Mouse (Mus musculus) midbrain, embryonic 11.5 days (tissue): ENCODE results near the gene Khk. TPM values are rescaled to one million over a fixed set of nuclear protein-coding genes. Genes with fewer than 3 reads are reported as not detected.
A peak's percentile ranks its signal among the peaks of the same experiment; 100 is the strongest.

Experiments
- ATAC-seq: fragments of 200-750 bp; cut with Nextera tagmentation; 2 replicates; pipeline ENCODE4 v1.8.0; 2017; ENCODE audit warnings: moderate TSS enrichment, moderate library complexity; ENCODE audit not compliant: low FRiP score
- DNase-seq: peaks from one replicate; pipeline ENCODE4 v3.0.0; 2015; ENCODE audit warnings: low spot score; ENCODE audit errors: missing footprints
- H3K27ac ChIP-seq: fragments of 300-500 bp; sonication (generic); 2 replicates; pipeline ENCODE4 v1.5.1; 2014; ENCODE audit warnings: low read depth, low read length
- H3K27me3 ChIP-seq: fragments of 300-500 bp; sonication (generic); 2 replicates; pipeline ENCODE4 v1.6.1; 2014; ENCODE audit warnings: mild to moderate bottlenecking, low read length, moderate library complexity, mixed read lengths; ENCODE audit not compliant: control insufficient read depth, insufficient read depth
- H3K36me3 ChIP-seq: fragments of 300-500 bp; sonication (generic); 2 replicates; pipeline ENCODE4 v1.6.1; 2014; ENCODE audit warnings: mild to moderate bottlenecking, low read length, moderate library complexity, mixed read lengths; ENCODE audit not compliant: control insufficient read depth, insufficient read depth
- H3K4me1 ChIP-seq: fragments of 300-500 bp; sonication (generic); 2 replicates; pipeline ENCODE4 v1.6.1; 2014; ENCODE audit warnings: low read length; ENCODE audit not compliant: control insufficient read depth, insufficient read depth
- H3K4me2 ChIP-seq: fragments of 300-500 bp; sonication (generic); 2 replicates; pipeline ENCODE4 v1.6.1; 2014; ENCODE audit warnings: mild to moderate bottlenecking, moderate library complexity
- H3K4me3 ChIP-seq: fragments of 300-500 bp; sonication (generic); 2 replicates; pipeline ENCODE4 v1.5.1; 2014; ENCODE audit warnings: low read depth, low read length
- H3K9ac ChIP-seq: fragments of 300-500 bp; sonication (generic); 2 replicates; pipeline ENCODE4 v1.6.1; 2014; ENCODE audit warnings: low read length
- H3K9me3 ChIP-seq: fragments of 300-500 bp; sonication (generic); 2 replicates; pipeline ENCODE4 v1.6.1; 2016; ENCODE audit warnings: low read length; ENCODE audit not compliant: control insufficient read depth
- WGBS: fragments of 180-500 bp; shearing (Covaris S2); extraction: QIAGEN DNeasy Blood & Tissue Kit; methylation state at CpG from one replicate; pipeline ENCODE4 v1.1.7; 2014; 5-methylcytosine and 5-hydroxymethylcytosine counted together
- polyA plus RNA-seq: library from polyadenylated mRNA; unstranded; fragments of >200 nt; fragmentation: Nextera tagmentation; extraction: Ambion mirVana; gene quantifications from 2 replicates; pipeline ENCODE4 v1.2.1, GENCODE M21; 2014

The Khk gene
- polyA plus RNA-seq, 1 experiment from 2014 or later: 6.9 TPM

DNA sequence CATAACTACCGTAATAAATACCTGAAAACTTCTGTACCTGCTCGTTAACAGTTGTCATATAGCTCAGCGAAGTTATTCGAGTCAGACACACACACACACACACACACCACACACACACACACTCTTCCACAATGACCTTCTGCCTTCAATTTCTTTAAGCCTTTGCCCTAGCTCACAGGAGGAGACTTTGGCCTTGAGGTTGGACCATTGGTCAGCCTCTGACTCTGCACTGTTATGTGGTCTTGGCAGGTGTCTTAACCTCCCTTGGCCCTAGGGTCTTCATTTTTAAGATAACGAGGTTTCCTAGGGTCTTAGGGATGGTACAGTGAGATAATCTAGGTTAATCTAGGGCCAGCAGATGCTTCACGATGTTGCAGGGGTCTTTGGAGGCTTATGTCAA, 23.1 kb downstream of the Khk start:
- H3K9me3 ChIP-seq: no peaks in the 10 kb centered on the region
- no peak overlapping the region; the same call in 1 of the 2 replicates for H3K4me2 ChIP-seq
- ATAC-seq (no peak), DNase-seq (no peak)
- no peaks in the 10 kb centered on the region for H3K36me3 ChIP-seq
- H3K4me1 ChIP-seq: peaks cover 6% of the 10 kb centered on the region
- 88% methylated on average over 6 of the region's 6 CpGs for WGBS
- no peak overlapping the region for H3K27ac ChIP-seq
- no peak overlapping the region for H3K4me3 ChIP-seq
- H3K27me3 ChIP-seq: peaks cover 8% of the 10 kb centered on the region
- H3K9ac ChIP-seq: 0 out of 2 replicates have a peak overlapping the region, but pooled peaks have one; percentile 12

DNA sequence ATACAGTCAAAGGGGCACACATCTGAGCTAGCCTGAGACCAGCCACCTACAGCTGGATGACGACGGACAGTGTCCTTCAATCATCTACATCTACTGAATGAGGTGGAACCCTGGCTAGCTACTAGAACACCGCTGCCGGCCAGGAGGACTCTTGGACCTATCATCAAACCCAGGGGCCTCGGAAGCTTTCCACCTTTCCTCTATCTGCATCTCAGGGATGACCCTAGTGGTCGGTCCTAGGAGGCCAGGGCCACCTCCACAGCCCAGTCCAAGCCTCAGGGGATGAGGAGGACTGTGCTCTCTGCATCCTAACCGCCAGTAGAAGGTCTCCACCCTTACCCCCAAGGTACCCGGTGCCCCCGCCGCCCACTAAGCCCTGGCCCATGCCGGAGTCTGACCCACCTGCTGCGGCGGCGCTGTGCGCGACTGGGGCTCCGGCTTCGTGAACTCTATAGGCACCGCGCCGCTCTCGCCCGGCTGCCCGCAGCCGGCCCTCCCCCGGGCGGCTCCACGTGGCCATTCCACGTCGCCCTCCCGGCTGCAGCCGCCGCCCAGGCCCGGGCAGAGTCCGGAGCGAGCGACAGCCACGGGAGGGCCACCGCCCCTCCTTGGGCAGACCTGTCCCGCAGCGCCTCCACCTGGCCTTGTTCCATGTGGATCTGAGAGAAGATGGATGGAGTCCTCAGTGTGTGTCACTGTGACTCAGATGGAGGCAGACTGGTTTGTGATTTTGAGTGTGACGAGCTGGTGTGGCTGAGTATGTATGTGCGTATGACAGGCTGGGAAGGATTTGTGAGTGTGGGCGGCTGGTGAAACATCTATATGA, 23.9 kb downstream of the Khk start, which contains the start of gene Cgref1:
Cgref1 (minus strand) TSS at position 636 of the 826 bp plus-strand sequence.
- DNase-seq (peak; percentile 90), ATAC-seq (peak; percentile 45)
- Histone ChIP-seq H3K9me3 (no peaks in the 10 kb centered on the region), H3K4me1 (peaks cover 10% of the 10 kb centered on the region), H3K4me3 (peak within 1 kb of the TSS; percentile 40), H3K27ac (no peak within 1 kb of the TSS), H3K36me3 (no peaks in the 10 kb centered on the region), H3K9ac (peak within 1 kb of the TSS; percentile 75), H3K27me3 (peaks cover 8% of the 10 kb centered on the region), H3K4me2 (peak within 1 kb of the TSS; percentile 81)
- 6% methylated on average over 44 of the region's 44 CpGs for WGBS

DNA sequence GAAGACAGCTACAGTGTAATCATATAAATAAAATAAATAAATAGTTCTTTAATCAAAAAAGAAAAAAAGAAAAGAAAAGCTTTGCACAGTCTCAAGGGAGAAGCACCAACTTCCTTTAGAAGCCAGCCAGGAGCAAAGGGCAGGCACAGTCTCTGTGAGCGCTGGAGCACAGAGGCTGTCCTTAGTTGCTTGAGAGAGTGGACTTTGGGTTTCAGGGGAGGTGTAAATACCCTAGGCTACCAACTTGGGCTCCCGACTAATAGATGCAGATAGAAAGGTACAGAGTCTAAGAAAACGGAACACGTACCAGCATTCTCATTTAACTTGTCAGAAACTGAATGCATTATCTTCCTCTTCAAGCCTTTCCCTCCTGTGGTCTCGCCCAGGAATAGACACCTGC, 27.4 kb downstream of the Khk start:
- Histone ChIP-seq H3K27ac (no peak overlapping the region), H3K36me3 (no peaks in the 10 kb centered on the region; the same call in 1 of the 2 replicates), H3K9me3 (no peaks in the 10 kb centered on the region), H3K4me3 (no peak overlapping the region), H3K4me1 (peaks cover 14% of the 10 kb centered on the region), H3K4me2 (no peak overlapping the region), H3K27me3 (peaks cover 8% of the 10 kb centered on the region), H3K9ac (no peak overlapping the region)
- WGBS: 75% methylated on average over 5 of the region's 5 CpGs
- ATAC-seq (no peak), DNase-seq (no peak)

DNA sequence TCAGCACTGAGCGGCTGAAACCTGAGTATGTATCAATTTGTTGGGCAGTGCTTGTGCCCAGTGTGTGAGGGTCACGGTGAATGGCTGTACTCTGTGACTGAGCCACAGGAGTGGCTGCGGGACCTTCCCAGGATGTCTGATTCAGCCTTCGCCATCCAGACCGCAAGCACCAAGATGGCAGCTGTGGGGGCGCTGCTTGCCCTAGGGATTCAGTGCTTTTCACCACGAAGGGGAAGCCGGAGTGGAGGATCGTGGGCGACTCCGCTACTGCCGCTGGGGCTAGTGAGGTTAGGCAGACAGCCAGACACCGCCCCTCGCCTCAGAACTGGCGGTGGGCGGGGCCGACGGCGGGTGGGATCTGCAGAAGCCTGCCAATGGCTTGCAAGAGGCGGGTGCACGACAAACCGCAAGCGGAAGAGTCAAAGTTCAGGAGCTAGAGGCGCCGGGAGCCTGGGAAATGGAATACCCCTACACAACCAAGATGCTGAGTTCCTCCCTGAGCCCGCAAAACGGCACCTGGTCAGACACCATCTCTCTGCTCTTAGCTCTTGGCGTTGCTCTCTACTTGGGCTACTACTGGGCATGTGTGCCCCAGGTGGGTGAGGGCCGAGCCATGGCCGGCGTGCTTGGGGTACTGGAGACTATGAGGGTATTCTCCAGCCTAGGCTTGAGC, 28.6 kb downstream of the Khk start:
- peaks cover 14% of the 10 kb centered on the region for H3K4me1 ChIP-seq
- H3K9me3 ChIP-seq: no peaks in the 10 kb centered on the region
- peaks cover 7% of the 10 kb centered on the region for H3K27me3 ChIP-seq
- H3K27ac ChIP-seq: peak overlapping the region; percentile 48; the same call in 1 of the 2 replicates
- ATAC-seq (peak; percentile 93), DNase-seq (peak; percentile 98)
- WGBS: under 1% methylated on average over 31 of the region's 31 CpGs
- peak overlapping the region; percentile 66 for H3K9ac ChIP-seq
- H3K4me2 ChIP-seq: peak overlapping the region; percentile 83
- H3K36me3 ChIP-seq: peaks cover 5% of the 10 kb centered on the region; the same call in 1 of the 2 replicates
- H3K4me3 ChIP-seq: peak overlapping the region; percentile 57

DNA sequence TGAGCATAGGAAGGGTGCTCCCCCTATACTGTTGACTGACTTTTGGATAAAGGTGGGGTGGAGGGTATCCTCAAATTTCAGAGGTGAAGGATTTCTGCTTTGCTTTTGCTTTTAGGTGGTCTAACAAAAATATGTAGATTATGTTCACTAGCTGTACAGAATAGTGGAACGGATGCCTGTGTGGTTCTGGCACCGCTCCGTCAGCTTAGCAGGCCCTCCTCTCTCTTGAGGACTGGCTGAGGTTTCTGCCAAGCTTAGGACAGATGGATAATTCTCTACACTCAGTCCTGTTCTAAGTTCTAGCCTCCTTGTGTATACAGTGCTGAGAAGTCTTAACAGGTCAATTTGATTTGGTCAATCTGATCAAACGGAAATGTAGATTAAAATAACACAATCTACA, 29.2 kb downstream of the Khk start:
- H3K4me1 ChIP-seq: peaks cover 10% of the 10 kb centered on the region
- 0 out of 2 replicates have a peak, but pooled peaks cover 2% of the 10 kb centered on the region for H3K27me3 ChIP-seq
- no peak overlapping the region for H3K27ac ChIP-seq
- no peaks in the 10 kb centered on the region for H3K9me3 ChIP-seq
- WGBS: 74% methylated on average over 4 of the region's 4 CpGs
- peak overlapping the region; percentile 66; the same call in 1 of the 2 replicates for H3K9ac ChIP-seq
- peak overlapping the region; percentile 83 for H3K4me2 ChIP-seq
- peak overlapping the region; percentile 57 for H3K4me3 ChIP-seq
- no peak for DNase-seq
- H3K36me3 ChIP-seq: peaks cover 10% of the 10 kb centered on the region; the same call in 1 of the 2 replicates
- ATAC-seq: no peak

DNA sequence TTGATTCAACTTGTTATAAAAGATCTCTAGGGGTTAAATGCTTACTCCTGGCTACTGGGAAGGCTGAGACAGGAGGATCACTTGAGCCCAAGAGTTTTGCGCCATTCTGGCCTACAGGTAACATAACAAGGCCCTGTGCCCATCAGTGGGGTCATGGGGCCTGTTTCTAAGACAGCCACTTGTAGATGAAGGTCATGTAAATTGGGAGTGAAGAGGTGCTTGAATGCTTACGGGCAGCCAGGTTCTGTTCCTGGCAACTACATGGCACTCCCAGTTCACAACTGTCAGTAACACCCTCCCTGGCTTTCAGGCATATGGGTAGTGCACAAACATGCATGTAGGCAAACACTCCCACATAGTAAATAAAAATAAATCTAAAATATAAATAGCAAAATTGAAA, 29.7 kb downstream of the Khk start:
- Histone ChIP-seq H3K27me3 (0 out of 2 replicates have a peak, but pooled peaks cover 2% of the 10 kb centered on the region), H3K4me2 (no peak overlapping the region), H3K4me3 (no peak overlapping the region), H3K9ac (no peak overlapping the region), H3K9me3 (no peaks in the 10 kb centered on the region), H3K4me1 (peaks cover 8% of the 10 kb centered on the region), H3K36me3 (peaks cover 10% of the 10 kb centered on the region; the same call in 1 of the 2 replicates), H3K27ac (no peak overlapping the region)
- DNase-seq: no peak
- no peak for ATAC-seq
- WGBS: 91% methylated on average over 2 of the region's 2 CpGs

DNA sequence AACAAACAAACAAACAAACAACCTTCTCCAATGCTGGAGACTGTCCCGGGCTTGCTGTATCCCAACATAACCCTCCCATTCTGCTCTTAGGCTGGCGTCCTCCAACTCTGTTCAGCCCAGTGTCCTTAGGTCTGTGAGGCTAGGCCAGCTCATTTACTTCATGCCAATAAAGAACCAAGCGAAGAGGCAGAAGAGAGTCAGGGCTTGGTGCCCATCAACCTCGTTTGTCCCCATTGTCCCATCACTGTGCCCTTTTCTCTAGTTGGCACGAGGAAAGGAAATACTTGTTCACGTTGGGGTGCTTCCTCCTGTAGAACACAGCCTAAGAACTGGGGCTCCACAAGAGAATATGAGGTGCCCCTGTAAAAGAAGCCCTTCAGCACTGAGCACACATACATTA, 30.5 kb downstream of the Khk start:
- DNase-seq (no peak), ATAC-seq (no peak)
- peaks cover 8% of the 10 kb centered on the region for H3K4me1 ChIP-seq
- H3K27ac ChIP-seq: no peak overlapping the region
- no peaks in the 10 kb centered on the region for H3K9me3 ChIP-seq
- H3K36me3 ChIP-seq: peaks cover 10% of the 10 kb centered on the region; the same call in 1 of the 2 replicates
- H3K27me3 ChIP-seq: no peaks in the 10 kb centered on the region
- no peak overlapping the region for H3K4me2 ChIP-seq
- WGBS: 86% methylated on average over 6 of the region's 6 CpGs
- no peak overlapping the region for H3K4me3 ChIP-seq
- H3K9ac ChIP-seq: no peak overlapping the region

DNA sequence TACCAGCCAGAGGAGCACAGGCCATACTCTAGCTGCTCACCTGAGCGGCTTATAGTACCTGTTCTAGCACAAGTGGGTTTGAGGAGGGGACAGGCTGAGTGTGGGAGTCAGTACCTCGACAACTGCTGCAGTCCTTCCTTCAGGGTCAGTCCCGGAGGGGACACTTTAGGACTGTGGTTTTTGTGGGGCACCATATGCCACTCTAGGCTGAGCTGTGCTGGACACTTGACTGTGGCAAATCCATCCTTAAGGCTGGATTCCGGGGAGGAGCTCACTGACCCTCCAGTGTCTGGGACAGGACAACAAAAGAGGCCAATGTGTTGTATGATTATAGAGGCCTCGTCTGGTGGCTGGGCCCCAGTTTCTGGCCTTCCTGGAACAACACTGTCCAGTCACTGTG, 31.3 kb downstream of the Khk start:
- H3K4me1 ChIP-seq: peaks cover 8% of the 10 kb centered on the region
- H3K9ac ChIP-seq: no peak overlapping the region
- H3K9me3 ChIP-seq: no peaks in the 10 kb centered on the region
- H3K4me3 ChIP-seq: no peak overlapping the region
- 85% methylated on average over 5 of the region's 5 CpGs for WGBS
- DNase-seq (no peak), ATAC-seq (no peak)
- H3K36me3 ChIP-seq: peaks cover 10% of the 10 kb centered on the region; the same call in 1 of the 2 replicates
- H3K27me3 ChIP-seq: no peaks in the 10 kb centered on the region
- no peak overlapping the region for H3K27ac ChIP-seq
- no peak overlapping the region for H3K4me2 ChIP-seq

DNA sequence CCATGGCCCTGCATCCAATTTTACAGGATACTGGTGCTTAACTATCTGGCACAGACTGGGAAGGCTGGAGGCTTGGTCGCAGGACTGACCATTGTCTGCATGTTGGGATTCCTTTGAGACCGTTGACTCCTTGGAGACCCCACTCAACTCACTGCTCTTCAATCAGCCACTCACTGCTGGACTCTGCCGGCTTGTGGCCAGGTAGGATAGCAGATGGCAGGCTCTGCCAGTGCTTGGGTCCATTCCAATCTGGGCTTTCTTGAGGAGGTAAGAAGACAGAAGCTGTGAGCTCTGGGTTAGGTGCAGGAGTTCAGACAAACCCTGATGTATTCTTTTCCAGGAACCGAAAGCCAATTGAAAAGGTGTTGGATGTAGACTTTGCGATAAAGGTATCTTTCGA, 32.8 kb downstream of the Khk start:
- no peaks in the 10 kb centered on the region for H3K9me3 ChIP-seq
- peaks cover 19% of the 10 kb centered on the region for H3K36me3 ChIP-seq
- no peak overlapping the region for H3K9ac ChIP-seq
- no peak overlapping the region for H3K4me3 ChIP-seq
- ATAC-seq: no peak
- H3K27ac ChIP-seq: no peak overlapping the region
- H3K4me2 ChIP-seq: no peak overlapping the region
- H3K27me3 ChIP-seq: no peaks in the 10 kb centered on the region
- H3K4me1 ChIP-seq: peaks cover 23% of the 10 kb centered on the region
- 93% methylated on average over 6 of the region's 6 CpGs for WGBS
- no peak for DNase-seq
